Mouse (Mus musculus) c-Kit-positive CD71-positive TER-119-positive erythroid progenitor cells, embryonic 14.5 days (primary cell): ENCODE data around the gene C1qtnf9.

Experiments
- DNase-seq: peaks from one replicate; pipeline ENCODE4 v3.0.0-alpha.2; 2013; ENCODE audit warnings: low spot score

Gene C1qtnf9

DNA sequence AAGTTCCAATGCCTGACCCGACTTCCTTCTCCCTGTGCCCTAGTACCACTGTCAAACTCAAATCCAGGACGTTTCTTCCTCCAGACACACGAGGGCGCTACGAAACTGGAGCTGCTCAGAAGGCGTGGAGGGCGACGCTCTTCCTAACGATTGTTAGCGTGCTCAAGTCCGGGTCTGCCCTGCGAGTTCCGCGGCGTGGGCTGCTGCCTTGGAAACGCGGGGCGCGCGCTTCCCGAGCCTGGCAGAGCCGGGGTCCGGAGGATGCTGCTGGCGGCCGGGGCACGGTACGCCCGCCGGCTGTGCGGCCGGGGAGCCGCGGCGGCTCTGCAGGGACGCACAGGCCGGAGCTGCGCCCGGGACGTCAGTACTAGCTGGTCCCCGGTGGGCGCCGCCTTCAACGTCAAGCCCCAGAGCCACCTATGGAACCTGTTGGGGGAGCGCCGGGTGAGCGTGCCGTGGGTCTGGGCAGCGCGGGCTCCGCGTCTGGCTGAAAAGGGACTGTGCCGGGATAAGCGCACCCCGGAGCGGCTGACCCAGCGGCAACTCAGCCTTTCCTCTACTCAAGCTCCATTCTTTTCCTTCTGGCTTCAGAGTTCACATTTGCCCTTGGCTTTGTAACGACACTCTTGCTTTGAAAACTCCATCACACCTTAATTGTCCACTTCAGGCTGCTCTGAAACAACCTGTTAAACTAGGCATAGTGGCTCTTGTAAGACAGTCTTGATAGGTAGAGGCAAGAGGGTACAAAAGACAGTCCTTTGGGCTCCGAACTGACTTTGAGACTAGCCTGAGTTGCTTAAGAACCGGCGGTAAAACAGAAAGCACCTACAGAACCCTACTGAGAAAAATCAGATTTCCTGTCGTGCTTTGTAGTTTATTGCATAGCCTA, 16.7 kb downstream of the C1qtnf9 start, which contains the start of gene Mipep:
Mipep (plus strand) TSS at position 147 of the 889 bp plus-strand sequence.
- peak; percentile 86 for DNase-seq

- peak; percentile 50 for DNase-seq
Observed at GRCm38 (mm10) chr14:60790103-60790502, 22.2 kb downstream of the C1qtnf9 start.

DNA sequence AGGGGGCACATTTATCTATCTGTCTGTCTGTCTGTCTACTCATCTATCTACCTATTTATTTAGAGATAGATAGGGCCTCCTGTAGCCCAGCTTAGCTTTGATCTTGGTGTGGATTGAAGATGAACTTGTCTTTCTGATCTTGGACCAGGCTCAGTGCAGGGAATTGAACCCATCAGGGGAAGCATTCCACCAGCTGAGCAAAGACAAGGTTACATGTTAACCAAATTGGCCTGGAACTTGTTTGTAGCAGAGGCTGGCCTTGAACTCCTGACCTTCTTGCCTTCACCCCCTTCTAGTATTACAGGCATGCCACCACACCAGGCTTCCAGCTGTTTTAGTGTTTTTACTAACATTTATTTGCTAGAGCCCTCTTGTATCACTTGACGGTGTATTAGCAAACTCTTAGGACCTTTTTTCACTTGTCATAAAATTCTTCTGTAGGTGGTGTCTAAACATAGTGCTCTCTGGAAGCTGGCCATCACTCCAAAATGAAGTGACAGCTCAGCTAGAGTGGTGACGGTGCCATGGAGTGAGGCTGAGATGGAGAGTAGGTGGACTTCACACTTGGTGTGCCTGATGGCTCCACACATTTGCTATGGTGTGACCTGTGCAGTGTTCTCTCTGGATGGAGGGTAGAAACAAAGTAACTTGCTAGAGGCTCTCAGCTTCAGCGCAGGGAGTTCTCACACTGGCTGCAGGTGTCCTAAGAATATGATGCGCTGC, 28.8 kb downstream of the C1qtnf9 start:
- no peak for DNase-seq

- no peak for DNase-seq
Observed at GRCm38 (mm10) chr14:60797596-60797995, 29.7 kb downstream of the C1qtnf9 start.

DNA sequence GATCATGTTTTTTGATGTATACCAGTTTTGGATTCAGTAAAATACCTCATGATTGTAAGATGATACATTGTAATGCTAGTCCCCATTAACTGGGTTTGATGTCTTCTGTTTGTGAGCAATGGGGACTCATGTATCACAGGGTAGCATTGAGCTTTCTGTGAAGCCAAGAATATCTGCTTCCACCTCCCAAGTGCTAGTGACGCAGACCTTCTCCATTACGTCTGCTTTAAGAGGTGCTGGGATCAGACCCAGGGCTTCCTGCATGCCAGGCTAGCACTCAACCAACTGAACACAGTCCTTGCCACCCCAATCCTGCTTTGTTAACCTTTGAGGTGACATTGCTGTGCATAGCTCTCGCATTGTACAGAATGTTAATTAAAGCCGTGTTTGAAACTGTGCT, 30.8 kb downstream of the C1qtnf9 start:
- no peak for DNase-seq

DNA sequence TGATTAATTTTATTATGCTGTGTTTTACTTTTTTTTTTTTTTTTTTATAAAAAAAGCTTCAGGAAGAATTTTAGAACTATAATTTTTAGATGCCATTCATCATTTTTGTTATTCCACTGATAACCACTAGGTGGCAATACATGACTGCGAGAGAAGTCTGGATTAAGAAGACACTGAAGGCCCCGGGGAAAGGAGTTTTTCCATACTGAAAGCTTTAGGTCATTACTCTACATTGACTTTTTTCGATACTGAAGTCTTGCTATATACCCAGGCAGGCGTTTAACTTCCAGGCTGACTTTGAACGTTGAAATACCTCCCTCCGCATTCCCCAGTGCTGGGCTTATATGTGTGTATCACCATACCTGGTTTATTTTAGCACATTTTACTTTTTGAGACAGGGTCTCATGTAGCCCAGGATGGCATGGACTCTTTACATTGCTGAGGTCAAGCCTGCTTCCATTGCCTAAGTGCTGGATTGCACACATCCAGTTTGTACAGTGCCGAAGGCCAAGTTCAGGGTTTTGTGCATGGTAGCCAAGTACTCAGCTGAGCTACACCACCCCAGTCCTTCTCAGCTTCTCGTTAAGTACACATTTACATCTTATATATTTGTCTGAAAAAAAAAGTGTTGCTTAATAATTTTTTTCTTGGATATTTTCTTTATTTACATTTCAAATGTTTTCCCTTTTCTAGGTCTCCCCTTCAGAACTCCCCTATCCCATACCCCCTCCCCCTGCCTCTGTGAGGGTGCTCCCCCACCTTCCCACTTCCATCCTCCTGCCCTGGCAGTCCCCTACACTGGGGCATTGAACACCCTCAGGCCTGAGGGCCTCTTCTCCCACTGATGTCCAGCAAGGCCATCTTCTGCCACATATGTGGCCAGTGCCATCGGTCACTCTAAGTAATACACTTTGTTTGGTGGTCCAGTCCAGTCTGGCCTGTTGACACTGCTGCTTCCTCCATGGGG, 32.1 kb downstream of the C1qtnf9 start:
- DNase-seq = peak; percentile 34

GRCm38 (mm10) chr14:60802026-60802425, 34.1 kb downstream of the C1qtnf9 start:
- DNase-seq = no peak

DNA sequence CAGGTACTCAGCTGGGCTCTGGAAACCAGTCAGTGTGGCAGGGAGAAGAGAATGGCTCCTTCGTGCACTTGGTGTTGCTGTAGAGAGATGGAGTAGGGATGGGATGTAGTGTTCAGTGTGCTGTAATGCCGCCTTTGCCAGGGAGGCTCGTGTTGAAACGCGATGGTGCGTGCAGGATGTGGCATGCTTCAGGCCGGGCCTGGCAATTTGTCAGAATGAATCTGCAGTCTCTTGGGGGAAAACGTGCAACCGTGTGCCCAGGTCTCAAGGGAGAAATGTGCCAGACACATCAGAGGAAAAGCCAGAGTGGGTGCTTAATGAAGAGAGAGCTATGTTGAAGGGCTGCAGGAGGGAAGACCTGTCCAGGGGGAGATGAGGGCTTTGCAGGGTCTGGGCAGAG, 37.0 kb downstream of the C1qtnf9 start:
- no peak for DNase-seq

DNA sequence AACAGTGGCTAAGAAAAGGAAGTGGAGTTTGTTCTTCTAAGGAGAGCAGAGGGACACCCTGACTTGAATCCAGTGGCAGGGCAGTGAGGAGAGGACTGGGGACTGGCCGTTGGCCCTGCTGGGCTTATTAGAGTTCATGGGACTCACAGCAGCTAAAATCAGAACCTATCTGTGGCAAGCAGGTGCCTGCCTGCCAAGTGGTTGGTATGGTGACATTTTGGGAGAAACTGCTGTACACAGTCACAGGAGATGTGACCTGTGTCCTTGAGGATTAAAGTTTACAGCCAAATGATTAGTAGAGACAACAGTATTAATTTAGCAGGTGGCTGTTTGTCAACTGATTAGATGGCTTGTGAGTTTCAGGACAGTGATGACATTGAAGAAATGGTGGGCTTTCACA, 37.9 kb downstream of the C1qtnf9 start:
- no peak for DNase-seq

DNA sequence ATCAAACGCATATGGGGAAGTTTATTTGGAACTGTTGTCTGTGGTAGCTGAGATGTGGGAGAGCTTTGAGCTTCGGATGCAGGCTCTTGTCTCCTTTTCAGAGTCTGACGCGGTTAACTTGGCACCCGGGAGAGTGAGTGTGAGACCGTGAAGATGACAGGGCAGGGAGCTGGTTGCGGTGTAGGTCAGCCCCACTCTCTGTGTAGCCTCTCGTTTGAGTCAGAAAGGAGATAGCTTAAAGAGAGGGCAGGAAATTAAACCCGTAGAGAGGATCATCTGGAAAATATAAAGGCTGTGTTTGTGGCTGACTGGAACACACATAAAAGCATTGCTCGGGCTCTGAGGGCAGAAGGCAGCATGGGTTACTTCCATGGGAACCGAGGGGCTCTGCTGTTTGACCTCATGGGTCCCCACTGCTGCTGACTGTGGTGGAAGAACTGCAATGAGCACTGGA, 39.0 kb downstream of the C1qtnf9 start:
- no peak for DNase-seq

DNA sequence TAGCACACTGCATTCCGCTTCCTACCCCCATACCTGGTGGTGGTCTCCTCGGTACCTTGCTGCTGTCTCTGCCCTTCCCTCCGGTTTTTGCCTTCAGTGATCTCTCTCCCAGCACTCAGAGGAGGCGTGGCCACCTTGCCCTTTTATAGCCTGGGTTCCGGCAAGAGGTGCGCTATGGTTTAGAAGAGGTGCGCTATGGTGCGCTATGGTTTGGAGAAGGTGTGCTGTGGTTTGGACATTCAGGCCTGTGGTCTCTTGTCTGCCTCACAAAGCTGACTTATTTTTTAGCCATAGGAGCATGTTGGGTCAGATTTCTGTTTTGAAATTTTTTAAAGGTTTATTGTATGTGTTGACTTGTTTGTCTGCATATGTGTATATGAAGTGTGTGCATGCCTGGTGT, 41.9 kb downstream of the C1qtnf9 start:
- DNase-seq = no peak

GRCm38 (mm10) chr14:60811547-60811946, 43.6 kb downstream of the C1qtnf9 start:
- DNase-seq = no peak

DNA sequence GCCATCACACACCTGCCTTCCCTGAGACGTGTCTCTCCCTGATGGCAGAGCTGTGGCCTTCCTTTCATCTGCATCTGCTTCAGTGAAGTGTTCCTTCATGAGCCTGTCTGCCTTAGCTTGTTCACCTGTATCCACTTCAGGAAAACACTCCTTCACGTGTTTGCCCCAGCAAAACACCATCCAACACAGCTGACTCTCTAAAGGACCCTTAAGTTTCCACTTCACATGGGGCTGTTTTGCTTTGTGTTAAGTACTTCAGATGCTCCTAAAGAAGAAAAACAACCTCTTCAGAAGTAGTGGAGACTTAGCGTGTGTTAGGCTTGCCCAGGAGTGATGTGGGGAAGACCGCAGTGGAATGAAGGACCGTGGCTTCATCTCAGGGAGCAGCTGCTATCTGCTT, 47.2 kb downstream of the C1qtnf9 start:
- no peak for DNase-seq

DNA sequence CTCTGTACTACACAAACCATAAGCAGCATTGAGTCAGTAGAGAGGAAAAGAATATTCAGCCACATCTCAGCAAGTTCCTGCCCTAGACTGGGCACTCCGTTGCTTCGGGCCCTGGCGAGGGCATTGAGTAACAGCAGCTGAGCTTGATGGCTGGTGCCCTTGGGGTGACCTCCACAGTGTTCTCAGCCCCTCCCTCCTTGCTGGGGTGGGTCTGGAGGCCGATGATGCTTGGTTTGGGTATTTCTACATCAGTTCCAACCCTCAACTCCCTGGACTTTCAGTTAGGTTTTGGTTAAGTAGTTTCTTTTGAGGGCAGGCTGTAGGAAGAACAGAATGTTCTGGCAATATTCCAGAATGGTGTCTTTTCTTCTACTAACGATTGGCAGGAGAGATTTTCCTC, 50.1 kb downstream of the C1qtnf9 start:
- no peak for DNase-seq

- DNase-seq = no peak
Observed at GRCm38 (mm10) chr14:60830096-60830495, 62.2 kb downstream of the C1qtnf9 start.
